Mouse (Mus musculus): ENCODE data around the gene Tmem132d. TPM values are rescaled to one million over a fixed set of nuclear protein-coding genes. Genes with fewer than 3 reads are reported as not detected.

Gene Tmem132d
- polyA plus RNA-seq, 1 experiment = 5.8 TPM

- TF ChIP-seq CTCF (IDR thresholded peaks at IDR 0.05; ENCODE audit: borderline replicate concordance, extremely low read depth, insufficient read depth, insufficient read length) = no peak
- TF ChIP-seq POLR2A (IDR thresholded peaks at IDR 0.05; ENCODE audit: borderline replicate concordance, extremely low read depth, insufficient read depth, insufficient read length, poor library complexity, severe bottlenecking) = no peak
- DNase-seq (ENCODE audit: low read depth) = no peak
These were observed 25.3 kb downstream of the Tmem132d start for GRCm38 (mm10) chr5:128407546-128407945.

- no peak for DNase-seq (ENCODE audit: low read depth)
- TF ChIP-seq POLR2A (IDR thresholded peaks at IDR 0.05; ENCODE audit: borderline replicate concordance, extremely low read depth, insufficient read depth, insufficient read length, poor library complexity, severe bottlenecking) (no peak), CTCF (IDR thresholded peaks at IDR 0.05; ENCODE audit: borderline replicate concordance, extremely low read depth, insufficient read depth, insufficient read length) (no peak)
These were observed 27.8 kb downstream of the Tmem132d start for GRCm38 (mm10) chr5:128405071-128405470.

- no peak for TF ChIP-seq POLR2A (IDR thresholded peaks at IDR 0.05; ENCODE audit: borderline replicate concordance, extremely low read depth, insufficient read depth, insufficient read length, poor library complexity, severe bottlenecking)
- no peak for TF ChIP-seq CTCF (IDR thresholded peaks at IDR 0.05; ENCODE audit: borderline replicate concordance, extremely low read depth, insufficient read depth, insufficient read length)
- DNase-seq (ENCODE audit: low read depth) = no peak
These were observed 28.7 kb downstream of the Tmem132d start for GRCm38 (mm10) chr5:128404223-128404622.

GRCm38 (mm10) chr5:128392372-128392771 lies 40.5 kb downstream of the Tmem132d start:
- TF ChIP-seq POLR2A (IDR thresholded peaks at IDR 0.05; ENCODE audit: borderline replicate concordance, extremely low read depth, insufficient read depth, insufficient read length, poor library complexity, severe bottlenecking) (no peak), CTCF (IDR thresholded peaks at IDR 0.05; ENCODE audit: borderline replicate concordance, extremely low read depth, insufficient read depth, insufficient read length) (peak; percentile 41; the same call in 1 of the 2 replicates)

GRCm38 (mm10) chr5:128389665-128390064 lies 43.2 kb downstream of the Tmem132d start:
- no peak for DNase-seq (ENCODE audit: low read depth)
- TF ChIP-seq POLR2A (IDR thresholded peaks at IDR 0.05; ENCODE audit: borderline replicate concordance, extremely low read depth, insufficient read depth, insufficient read length, poor library complexity, severe bottlenecking) = no peak
- TF ChIP-seq CTCF (IDR thresholded peaks at IDR 0.05; ENCODE audit: borderline replicate concordance, extremely low read depth, insufficient read depth, insufficient read length) = peak; percentile 42; the same call in 1 of the 2 replicates

More at GRCm38 (mm10) chr5:128392372-128392771, 40.5 kb downstream of the Tmem132d start:
- no peak for DNase-seq (ENCODE audit: low read depth)

- TF ChIP-seq CTCF (IDR thresholded peaks at IDR 0.05; ENCODE audit: borderline replicate concordance, extremely low read depth, insufficient read depth, insufficient read length) = no peak
- no peak for TF ChIP-seq POLR2A (IDR thresholded peaks at IDR 0.05; ENCODE audit: borderline replicate concordance, extremely low read depth, insufficient read depth, insufficient read length, poor library complexity, severe bottlenecking)
- DNase-seq (ENCODE audit: low read depth) = peak; percentile 46
These were observed 44.3 kb downstream of the Tmem132d start for GRCm38 (mm10) chr5:128388358-128389141.

GRCm38 (mm10) chr5:128369814-128370213 lies 63.1 kb downstream of the Tmem132d start:
- TF ChIP-seq POLR2A (IDR thresholded peaks at IDR 0.05; ENCODE audit: borderline replicate concordance, extremely low read depth, insufficient read depth, insufficient read length, poor library complexity, severe bottlenecking) = no peak
- no peak for DNase-seq (ENCODE audit: low read depth)

- peak; percentile 49 for DNase-seq (ENCODE audit: low read depth)
These were observed 63.8 kb downstream of the Tmem132d start for GRCm38 (mm10) chr5:128369111-128369510.

GRCm38 (mm10) chr5:128365261-128365985 lies 67.5 kb downstream of the Tmem132d start:
- TF ChIP-seq CTCF (IDR thresholded peaks at IDR 0.05; ENCODE audit: borderline replicate concordance, extremely low read depth, insufficient read depth, insufficient read length) (no peak), POLR2A (IDR thresholded peaks at IDR 0.05; ENCODE audit: borderline replicate concordance, extremely low read depth, insufficient read depth, insufficient read length, poor library complexity, severe bottlenecking) (no peak)
- no peak for DNase-seq (ENCODE audit: low read depth)

More at GRCm38 (mm10) chr5:128369111-128369510, 63.8 kb downstream of the Tmem132d start:
- TF ChIP-seq POLR2A (IDR thresholded peaks at IDR 0.05; ENCODE audit: borderline replicate concordance, extremely low read depth, insufficient read depth, insufficient read length, poor library complexity, severe bottlenecking) = no peak
- no peak for TF ChIP-seq CTCF (IDR thresholded peaks at IDR 0.05; ENCODE audit: borderline replicate concordance, extremely low read depth, insufficient read depth, insufficient read length)

GRCm38 (mm10) chr5:128360946-128361675 lies 71.8 kb downstream of the Tmem132d start:
- no peak for TF ChIP-seq POLR2A (IDR thresholded peaks at IDR 0.05; ENCODE audit: borderline replicate concordance, extremely low read depth, insufficient read depth, insufficient read length, poor library complexity, severe bottlenecking)
- no peak for TF ChIP-seq CTCF (IDR thresholded peaks at IDR 0.05; ENCODE audit: borderline replicate concordance, extremely low read depth, insufficient read depth, insufficient read length)
- no peak for DNase-seq (ENCODE audit: low read depth)

GRCm38 (mm10) chr5:128348835-128349234 lies 84.0 kb downstream of the Tmem132d start:
- no peak for TF ChIP-seq CTCF (IDR thresholded peaks at IDR 0.05; ENCODE audit: borderline replicate concordance, extremely low read depth, insufficient read depth, insufficient read length)
- TF ChIP-seq POLR2A (IDR thresholded peaks at IDR 0.05; ENCODE audit: borderline replicate concordance, extremely low read depth, insufficient read depth, insufficient read length, poor library complexity, severe bottlenecking) = no peak
- DNase-seq (ENCODE audit: low read depth) = no peak
